Mouse (Mus musculus): ENCODE results near the gene Foxp1.
A peak's percentile ranks its signal among the peaks of the same experiment; 100 is the strongest.

Gene Foxp1

DNA sequence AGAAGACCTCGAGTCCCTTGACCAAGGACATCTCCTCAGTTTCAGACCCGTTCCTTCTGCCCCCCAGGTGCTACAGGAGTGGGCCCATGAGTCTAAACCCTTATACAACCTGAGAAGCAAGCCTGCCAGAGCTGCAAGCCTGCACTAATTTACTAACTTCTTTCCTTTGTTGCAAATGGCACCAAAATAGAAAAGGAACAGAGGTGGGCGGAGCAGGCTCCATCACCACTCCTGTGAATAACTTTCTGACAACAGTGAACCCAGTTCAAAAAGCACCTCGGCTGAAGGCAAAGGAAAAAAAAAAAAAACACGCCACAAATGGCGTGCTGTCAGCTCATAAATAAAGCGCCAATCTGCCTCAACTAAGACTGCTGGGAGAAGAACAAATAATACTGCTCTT is 81.4 kb downstream of the Foxp1 start:
- DNase-seq (ENCODE audit: low spot score in 2 of 2): no peak

DNA sequence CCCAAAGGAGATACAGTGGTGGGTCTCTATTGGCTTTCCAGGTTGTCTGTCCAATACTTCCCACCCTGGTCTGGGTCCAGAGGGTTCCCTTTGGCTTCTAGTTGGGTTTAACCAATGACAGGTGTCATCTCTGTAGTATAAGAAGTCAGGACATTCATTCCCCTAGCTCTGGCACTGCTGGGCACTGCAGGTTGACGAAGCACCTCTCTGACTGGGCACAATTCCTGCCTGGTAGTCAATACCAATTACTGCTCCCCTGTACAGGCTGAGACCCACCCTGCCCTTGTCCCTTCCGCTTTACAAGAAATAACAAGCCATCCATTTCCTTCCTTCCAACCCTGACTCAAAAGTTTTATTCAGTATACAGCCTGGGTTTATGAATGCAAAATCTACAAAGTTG is 81.9 kb downstream of the Foxp1 start:
- no peak for DNase-seq (ENCODE audit: low spot score in 2 of 2)

DNA sequence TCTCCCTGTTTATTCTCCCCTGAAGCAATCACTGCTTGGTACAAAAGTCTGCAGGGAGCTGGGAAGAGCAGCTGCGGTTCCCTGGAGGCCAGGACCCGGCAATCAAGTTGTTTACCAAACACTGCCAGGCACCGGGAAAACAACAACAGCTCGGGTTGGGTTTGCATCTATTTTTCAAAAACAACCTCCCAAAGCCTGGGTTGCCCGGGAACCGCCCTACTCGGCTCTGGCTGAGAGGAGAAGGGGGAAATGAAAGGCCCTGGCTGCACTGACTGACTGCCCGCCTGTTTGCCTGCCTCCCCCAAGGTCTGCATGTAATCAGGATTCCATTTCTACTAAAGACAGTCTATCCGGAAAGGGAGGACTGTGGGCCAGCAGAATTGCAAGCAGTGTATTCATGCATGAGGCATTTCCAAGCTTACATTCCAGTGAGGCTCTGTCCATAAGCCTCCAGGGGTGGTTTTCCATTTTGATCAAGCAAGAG is 82.6 kb downstream of the Foxp1 start:
- DNase-seq (ENCODE audit: low spot score in 2 of 2): peak; percentile 24 to 39

DNA sequence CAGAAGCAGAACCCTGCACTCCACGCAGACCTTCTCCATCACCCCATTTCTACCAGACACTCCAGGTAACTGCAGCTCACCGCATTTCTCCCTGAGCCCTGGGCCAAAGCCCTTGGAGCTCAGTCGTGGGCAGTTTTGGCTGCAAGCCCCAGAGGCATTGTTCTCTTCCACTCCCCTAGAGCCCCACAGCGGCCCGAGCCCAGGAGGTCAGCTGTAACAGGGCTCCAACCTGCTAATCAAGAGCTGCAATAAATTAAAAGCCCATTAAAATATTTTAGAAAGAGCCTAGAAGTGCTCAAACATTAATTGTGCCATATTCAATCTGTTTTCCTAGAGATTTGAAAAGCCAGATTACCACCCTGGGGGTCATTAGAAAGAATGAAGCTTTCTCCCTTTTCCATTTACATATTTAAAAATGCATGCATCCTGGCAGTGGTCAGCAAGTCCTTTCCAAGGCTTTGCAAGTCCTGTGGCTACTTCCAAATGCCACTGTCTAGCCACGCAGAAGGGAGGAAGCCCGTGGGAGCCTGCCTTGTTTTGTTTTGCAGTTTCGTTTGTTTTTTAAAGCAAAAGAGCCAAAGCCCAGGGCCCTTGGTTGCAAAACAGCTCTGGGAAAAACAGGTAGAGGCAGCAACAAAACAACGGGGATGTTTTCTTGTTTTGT is 83.2 kb downstream of the Foxp1 start:
- no peak for DNase-seq (ENCODE audit: low spot score in 2 of 2)

DNA sequence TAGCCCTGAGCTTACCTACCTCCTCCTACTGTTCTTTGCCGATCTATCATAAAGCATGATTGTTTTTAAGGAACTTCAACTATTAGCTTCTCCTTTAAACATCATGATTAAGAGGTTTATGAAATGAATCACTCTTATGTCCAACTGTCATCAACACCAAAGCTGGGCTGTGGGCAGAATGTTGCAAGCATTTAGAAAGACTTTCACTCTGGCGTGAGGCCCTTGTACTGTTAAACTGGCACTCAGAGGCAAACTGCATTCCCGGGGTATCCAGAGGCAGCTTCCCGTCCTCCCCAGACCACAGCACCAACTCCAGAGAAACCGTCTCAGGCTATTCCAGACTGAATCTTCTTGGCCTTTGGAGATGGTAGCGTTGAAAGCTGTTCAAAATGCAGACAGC is 86.2 kb downstream of the Foxp1 start:
- peak in 1 of 2 experiments; percentile 29 for DNase-seq (ENCODE audit: low spot score in 2 of 2)

DNA sequence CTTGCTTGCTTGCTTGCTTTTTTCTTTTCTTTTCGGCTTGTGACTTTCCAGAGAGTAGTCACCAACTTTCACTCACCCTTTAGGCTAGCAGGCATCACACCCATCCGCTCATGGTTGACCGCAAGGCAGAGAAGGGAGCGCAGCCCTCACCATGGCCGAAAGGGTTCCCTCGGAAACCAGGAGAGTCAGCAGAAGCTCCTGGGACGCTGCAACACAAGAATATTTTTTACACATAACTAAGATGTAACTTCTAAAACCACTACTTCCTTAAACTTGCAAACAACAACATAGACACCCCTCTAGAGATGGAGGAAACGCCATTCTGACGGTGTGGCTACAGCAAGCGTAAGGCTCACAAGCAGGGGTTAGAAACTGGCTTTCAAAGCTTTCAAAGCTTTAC is 87.4 kb downstream of the Foxp1 start:
- no peak for DNase-seq (ENCODE audit: low spot score in 2 of 2)

DNA sequence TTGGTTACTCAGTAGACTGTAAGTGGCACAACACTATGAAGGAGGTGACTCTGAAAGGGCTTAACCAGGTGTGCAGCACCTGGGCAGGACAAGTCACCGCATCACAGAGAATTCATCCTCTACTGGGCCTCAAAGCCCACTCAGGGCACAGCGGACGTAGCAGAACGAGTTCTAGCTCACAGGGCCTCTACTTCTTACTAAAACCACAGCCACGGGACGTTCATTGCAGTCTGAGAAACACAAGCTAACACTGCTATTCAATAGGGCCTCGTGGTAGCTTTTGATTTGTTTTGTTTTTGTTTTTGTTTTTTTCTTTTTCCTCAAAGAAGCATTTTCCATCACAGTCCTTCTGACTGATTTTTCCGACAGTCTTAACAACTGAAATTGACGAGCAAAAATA is 89.5 kb downstream of the Foxp1 start:
- DNase-seq (ENCODE audit: low spot score in 2 of 2): no peak

DNA sequence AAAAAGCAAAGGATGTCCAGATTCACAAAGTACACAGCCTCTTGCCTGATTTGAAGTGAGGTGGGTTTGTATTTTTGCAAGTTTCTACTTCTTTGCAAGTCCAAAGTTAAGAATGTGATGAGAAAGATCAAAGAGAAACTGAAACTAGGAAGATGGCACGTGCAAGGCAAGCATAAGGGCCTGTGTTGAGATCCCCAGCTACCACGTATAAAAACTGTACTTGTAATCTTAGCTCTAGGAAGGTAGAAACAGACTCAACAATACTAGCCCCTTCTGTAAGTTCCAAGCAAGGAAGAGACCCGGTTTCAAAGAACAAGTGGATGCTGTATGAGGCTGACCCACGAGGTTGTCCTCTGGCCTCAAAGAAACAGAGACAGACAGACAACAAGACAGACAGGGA is 90.6 kb downstream of the Foxp1 start:
- DNase-seq (ENCODE audit: low spot score in 2 of 2): no peak

DNA sequence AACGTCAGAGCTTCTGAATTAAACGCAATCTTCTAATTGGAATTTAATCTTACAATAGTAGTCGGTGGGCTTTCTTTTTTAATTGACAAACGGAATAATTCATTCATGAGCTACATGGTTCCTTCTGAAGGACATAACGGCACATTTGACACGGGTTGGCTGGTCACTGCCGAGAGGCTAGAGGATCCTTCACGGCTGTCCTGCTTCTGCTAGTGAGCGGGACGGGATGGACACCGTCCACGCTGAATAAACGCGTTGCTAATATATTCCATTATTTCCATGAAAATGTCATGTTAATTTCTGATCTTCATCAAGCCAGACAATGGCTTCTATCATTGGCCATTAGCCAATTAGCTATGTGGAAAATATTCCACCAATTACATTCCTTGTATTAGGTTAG is 92.0 kb downstream of the Foxp1 start:
- DNase-seq (ENCODE audit: low spot score in 2 of 2): no peak

DNA sequence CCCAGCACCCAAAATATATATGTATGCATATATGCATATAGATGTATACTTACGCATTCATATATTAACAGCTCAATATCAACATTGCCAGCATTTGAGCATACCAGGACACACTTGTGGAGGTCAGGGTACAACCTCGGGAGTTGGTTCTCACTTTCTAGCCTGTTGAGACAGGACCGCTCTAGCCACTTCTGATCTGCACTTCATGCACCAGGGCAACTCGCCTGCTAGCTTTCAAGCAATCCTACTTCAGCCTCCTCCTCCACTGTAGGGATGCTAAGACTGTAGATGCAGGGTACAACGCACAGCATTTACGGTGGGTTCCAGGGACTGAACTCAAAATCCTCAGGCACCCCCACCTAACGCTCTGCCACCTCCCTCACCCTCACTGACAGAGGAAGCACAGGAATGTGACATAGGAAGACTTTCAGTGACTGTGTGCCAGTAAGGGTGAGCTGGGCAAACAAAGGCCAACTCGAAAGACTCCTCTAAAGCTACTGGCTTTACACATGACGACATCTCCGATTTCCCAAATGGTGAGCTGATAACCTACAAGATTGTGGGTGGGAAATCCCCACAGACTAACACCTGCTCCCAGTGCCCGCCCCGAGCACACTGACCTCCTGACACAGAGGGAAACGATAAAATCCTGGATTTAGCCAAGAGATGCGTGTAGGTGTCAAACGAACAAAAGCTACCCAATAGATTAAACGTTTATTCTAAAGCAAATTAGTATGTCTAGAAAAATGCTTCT is 93.0 kb downstream of the Foxp1 start:
- no peak for DNase-seq (ENCODE audit: low spot score in 2 of 2)

DNA sequence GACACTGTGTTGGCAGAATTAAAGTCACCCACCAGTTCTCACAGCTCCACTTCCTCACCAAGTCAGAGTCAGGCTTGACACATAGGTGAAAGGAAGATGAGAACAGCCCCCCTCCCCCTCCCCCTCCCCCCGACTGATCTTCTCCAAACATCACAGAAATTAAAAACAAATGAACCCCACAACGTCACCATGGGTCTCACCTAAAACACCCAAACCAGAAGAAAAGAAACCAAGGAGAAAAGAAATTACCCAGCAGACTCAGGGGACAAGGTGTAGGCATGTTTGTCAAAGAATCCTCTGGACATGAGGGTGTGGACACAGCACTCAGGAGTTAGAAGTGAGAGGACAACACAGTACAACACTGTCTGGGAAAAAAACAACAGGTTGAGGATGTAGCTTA is 93.6 kb downstream of the Foxp1 start:
- DNase-seq (ENCODE audit: low spot score in 2 of 2): no peak

DNA sequence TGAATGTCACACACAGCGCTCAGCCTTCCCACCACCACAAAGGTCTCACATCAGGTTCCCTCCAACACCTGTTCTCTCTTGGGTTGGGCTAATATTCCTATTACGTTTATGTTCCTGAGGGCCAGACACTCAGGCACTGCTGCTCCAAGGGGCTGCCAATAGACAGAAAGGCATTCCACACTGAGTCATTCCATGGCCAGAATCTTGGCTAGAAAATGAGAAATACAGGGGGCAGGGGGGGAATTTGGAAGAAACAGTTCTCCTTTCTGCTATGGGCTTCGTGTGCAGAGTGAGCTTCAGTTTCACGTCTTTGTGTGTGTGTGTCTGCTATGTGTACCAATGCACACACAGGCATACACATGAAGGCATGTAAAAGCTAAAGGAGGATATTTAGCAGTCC is 95.2 kb downstream of the Foxp1 start:
- DNase-seq (ENCODE audit: low spot score in 2 of 2): no peak

DNA sequence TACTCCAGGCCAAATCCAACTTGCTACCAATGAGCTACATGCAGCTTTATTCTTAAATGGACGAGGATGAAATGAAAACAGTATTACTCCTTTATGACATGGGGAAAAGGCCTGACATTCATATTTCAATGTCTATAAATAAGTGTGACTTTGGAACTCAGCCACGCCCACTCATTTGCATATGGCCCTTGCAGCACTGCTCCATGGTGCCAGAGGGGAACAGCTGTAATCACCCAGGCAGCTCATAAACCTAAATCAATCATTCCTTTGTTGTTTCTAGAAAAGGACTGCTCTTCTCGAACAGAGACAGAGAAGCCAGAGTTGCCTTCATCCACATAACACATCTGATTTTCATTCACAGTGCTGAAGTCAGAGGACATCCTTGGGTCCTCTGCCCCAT is 97.5 kb downstream of the Foxp1 start:
- no peak for DNase-seq (ENCODE audit: low spot score in 2 of 2)

DNA sequence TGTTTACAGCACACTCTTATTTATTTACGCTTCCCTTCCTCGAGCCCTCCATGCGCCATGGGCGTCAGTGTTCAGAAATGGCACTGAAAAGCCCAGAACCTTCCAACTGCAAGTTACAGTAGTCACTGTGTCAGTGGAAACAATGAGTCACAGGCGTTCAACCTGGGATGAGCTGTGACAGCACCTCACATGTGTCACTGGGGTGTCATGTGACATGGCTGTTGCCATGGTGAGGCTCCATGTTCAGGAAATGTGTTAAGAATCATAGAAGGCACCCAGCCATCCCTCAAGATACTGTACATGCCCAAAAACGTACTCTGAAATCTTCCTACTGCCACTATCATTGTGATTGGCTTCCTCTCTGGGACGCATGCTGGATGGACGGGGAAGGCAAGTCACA is 101.9 kb downstream of the Foxp1 start:
- DNase-seq (ENCODE audit: low spot score in 2 of 2): no peak

DNA sequence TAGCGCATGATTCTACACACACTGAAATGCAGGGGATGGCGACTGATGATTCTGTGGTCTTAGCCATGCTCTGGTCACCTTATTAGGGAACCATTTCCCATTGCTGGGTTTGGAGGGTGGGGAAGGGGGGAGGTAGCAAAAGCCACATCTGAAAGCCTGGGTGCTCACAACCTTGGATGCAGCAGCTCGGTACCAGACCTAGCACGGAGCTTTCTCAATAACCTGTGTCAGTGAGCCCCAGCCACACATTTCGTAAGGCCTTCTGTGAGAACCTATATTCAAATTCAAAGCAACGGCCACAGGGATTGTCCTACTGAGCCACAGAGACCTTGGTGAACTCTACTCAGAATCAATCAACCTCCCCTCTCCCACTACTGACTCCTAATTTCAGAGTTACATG is 109.9 kb downstream of the Foxp1 start:
- DNase-seq (ENCODE audit: low spot score in 2 of 2): no peak

DNA sequence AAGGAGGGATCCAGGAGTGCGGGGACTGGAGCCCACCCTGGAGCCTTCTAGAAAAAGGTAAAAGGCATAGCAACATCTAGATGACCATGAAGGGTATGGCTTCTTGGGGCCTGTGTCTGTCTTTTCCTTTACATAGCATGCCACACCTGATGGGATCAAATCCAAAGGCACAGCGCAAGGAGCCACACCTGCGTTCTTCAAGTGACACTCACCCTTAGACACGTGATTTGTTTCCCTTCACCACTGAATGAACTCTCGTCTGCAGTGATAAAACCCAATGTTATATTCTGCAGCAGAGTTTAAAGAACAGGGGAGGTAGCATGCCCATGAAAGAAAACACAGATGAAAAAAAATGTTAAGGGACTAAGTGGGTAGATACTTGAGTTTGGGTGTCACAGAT is 112.9 kb downstream of the Foxp1 start:
- no peak for DNase-seq (ENCODE audit: low spot score in 2 of 2)

DNA sequence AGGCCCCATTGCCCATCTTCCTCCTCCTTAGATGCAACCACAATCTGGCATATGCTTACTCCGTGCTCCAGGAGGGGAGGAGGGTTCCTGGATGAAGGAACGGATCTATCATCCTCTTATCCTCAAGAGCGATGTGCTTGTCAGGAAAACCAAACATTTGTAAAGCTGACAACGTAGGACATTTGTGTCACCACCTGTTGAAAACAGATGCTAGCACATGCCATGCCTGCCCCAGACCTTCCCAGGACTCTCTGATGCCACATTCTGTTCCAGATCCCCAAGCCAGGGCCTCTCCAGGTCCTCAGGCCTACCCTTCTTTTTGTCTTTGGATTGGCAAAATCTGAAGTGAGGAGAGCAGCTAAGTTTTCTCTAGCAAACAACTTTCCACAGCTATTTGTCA is 113.6 kb downstream of the Foxp1 start:
- no peak for DNase-seq (ENCODE audit: low spot score in 2 of 2)

DNA sequence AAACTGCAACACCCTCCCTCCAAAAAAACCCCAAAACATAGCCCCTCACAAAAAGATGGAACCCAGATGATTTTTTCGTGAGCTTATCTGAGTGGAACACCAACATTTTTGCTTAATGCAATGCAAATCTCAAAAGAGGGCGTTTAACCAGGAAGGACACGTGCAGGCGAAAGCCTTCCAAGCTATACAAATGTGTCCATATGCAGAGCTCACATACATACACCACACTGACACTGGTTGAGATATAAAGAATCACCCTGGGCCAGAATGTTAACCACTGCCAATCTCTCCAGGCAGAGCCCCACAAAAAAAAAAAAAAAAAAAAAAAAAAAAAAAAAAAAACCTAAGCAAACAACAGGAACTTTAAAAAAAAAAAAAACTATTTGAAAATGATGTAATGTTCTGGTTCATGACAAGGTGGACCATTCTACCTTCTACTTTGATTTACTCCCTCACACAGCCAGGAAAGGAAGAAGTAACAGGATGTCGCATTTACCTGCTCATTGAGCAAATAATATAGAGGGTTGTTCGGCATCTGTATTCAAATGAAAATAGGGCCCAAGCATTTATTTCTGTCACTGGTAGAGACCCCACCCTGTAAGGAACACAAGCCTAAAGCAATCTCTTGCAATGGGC is 118.6 kb downstream of the Foxp1 start:
- no peak for DNase-seq (ENCODE audit: low spot score in 2 of 2)

DNA sequence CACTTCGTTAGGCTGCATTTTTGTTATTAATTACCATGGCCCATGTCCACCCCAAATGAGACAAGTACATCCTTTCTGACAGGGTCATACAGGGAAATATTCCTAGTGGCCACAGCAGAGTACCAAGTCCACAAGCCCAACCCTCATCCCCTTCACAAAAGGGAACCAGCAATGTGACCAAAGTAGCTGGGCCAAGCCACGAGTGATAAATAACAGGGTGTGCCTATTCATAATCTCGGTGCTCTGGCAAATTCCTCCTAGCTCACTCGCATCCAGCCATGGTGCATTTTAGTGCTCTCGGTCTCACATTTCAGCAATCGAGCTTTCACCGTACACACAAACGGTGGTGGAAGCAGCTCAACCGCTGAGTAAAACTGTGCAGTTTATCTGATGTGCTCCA is 119.6 kb downstream of the Foxp1 start:
- DNase-seq (ENCODE audit: low spot score in 2 of 2): no peak

DNA sequence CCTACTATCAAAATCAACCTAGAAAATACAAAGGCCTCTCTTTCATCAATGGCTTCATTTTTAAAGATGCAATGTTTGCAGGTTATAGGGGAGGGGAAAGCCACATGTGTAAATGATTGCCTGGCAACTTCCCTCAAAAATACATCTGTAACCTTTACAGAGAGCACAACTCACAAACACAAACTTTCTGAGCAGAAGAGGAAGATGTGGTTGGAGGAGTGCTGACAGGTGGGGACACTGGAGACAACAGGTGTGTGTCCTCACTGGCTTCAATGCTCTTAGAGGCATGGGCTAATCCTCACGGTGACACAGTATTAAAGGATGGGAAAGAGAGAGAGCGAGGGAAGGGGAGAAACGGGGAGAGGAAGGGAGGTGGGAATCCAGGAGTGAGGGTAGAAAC is 120.2 kb downstream of the Foxp1 start:
- DNase-seq (ENCODE audit: low spot score in 2 of 2): no peak

DNA sequence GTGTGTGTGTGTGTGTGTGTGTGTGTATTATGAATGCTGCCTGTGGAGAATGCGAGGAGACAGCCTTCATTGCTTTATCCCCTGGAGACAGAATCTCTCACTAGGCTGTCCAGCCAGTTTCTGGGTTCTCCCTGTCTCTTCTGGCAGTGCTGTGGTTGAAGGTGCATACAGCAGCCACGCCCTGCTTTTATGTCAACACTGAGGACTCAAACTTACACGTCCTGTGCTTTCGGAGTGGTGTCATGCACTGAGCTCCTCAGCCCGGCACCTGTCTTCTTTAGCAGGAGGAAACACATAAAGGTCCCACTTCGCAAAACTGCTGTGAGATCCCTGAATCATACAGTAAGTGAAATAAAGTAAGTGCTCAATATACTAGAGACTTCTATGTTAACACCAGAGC is 120.7 kb downstream of the Foxp1 start:
- no peak for DNase-seq (ENCODE audit: low spot score in 2 of 2)

DNA sequence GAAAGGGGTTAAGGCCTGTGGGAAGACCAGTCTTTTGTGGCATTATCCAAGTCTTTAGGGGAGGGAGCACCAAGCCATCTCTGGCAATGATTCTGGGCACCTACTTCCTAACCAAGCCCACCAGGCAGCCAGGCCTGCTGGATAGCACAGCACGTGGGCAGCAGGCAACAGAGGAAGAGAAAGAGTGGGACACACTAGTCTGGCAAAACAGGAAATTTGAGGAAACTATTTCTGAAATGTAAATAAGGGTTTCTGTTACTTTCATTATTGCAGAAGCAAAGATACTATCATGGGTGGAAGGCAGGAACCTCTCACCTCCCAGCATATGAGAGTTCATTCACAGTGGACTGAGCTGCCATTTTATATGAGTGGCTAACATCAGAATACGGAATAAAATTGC is 121.3 kb downstream of the Foxp1 start:
- DNase-seq (ENCODE audit: low spot score in 2 of 2): no peak

DNA sequence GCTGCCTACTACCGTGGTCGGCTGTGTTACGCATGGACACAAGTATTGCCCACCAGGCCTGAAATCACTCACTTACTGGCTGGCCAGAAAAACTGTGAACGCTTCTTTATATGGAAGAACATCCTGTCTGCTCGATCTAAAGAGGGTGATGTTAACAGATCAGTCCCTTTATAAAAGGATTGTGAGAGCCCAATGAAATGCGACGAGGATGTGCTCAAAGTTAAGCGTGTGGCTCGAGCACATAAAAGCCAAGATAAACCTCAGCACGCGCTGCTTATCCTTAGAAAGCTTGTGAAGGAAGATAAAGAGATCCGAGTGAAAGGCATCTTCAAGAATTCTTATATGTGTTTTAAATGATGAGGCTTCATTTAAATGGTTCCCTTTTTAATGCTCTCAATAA is 126.8 kb downstream of the Foxp1 start:
- no peak for DNase-seq (ENCODE audit: low spot score in 2 of 2)

Data from urinary bladder, postnatal 36 days (tissue).